Mouse (Mus musculus): ENCODE measurements at regions not wholly inside any gene's neighbourhood (a gene's known extent, or its start where the extent isn't known, plus 50 kb on each side); places are given as distances from the start of the nearest gene placed in this dataset.

DNA sequence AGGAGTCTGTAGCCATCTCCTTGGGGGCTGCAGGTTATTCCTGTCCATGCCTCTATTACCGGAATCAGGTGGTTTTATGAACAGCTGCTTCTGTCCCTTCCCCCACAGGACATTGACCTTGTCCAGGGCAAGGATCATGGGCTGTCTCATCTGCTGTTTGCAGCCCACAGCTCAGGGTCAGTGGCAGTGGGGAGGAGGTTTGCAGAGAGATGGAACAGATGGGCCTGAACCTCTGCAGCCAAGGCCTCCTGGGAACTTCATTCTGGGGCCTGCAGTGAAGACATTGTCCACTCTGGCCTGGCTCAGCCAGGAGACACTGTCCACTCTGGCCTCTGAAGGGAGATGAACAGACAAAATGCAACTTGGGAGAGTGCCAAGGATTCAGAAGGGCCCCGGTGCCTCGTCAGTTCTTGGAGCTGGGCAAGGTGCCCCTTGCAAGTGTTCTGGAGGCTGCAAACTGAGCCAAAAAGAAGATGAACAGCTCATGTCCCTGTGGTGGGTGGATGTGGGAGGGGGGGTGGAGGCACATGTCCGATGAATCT, 109.9 kb upstream of the Sdk2 start:
- DNase-seq (ENCODE audit: low read depth, low spot score), result no peak

DNA sequence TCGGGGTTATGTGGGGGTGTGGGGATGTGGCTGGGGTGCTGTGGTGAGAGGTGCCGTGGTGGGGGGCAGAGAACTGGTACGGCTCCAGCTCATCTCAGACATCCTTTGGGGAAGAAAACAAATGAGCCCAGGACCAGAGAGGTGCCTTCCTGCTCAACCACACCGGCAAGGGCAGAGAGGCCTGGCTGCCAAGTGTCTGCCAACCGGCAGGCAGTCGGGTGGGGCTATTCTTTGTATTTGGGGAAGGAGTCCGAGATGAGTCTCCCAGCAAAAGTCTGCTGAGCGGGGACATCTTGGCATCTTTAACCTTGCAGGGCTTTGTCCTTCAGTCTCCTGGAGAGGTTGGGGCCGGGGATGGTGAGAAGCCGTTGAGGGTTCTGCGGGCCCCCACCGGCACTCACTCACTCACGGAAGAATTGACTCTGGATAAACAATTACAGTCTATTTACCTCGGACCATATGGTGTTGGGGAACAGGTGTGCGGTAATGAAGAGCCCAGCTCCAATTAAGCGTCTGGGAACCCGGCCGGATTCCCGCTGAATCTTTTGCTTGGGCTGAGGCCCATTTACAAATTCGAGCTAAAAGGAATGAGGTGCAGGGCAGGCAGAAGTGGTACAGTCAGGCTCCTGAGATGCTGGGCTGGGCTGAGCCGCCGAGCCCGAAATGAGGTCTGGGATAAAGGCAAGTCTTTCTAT, 108.7 kb upstream of the Sdk2 start:
- no peak for DNase-seq (ENCODE audit: low read depth, low spot score)

DNA sequence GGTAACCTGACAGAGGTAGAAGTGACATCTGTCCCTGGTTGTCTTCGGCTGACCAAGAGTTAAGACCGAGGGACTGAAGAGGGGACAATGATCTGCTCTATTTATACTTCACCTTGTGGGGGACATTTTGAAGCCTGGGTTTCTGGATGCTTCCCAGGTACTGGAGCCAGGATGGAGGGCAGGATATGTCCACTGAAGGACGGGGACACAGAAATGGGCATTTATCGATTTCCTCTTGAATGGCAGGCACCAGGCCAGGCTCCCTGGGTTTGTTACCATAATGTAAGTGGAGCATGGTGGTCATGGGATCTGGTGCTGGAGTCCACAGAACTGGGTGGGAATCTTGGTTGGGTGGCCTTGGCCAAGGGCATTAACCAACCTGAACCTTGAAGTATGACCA, 108.0 kb upstream of the Sdk2 start:
- DNase-seq (ENCODE audit: low read depth, low spot score), result no peak

DNA sequence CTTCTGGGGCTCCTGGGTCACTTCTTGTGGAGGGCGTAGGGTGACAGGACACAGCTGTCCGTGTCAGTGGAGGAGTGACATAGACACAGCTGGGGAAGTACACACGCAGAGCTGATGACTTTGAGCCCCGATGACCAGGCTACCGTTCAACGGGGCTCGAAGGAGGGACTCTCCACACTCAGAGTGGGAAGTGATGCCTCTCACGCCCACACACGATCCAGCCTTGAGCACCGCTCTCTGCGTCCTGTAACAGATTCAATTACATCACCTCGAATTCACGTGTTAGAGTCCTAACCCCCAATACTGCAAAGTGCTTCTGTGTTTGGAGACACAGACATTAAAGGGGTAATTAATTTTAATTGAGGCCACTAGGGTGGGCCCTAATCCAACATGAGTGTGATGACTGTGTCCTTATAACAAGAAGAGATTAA, 101.4 kb upstream of the Sdk2 start:
- no peak for DNase-seq (ENCODE audit: low read depth, low spot score)

DNA sequence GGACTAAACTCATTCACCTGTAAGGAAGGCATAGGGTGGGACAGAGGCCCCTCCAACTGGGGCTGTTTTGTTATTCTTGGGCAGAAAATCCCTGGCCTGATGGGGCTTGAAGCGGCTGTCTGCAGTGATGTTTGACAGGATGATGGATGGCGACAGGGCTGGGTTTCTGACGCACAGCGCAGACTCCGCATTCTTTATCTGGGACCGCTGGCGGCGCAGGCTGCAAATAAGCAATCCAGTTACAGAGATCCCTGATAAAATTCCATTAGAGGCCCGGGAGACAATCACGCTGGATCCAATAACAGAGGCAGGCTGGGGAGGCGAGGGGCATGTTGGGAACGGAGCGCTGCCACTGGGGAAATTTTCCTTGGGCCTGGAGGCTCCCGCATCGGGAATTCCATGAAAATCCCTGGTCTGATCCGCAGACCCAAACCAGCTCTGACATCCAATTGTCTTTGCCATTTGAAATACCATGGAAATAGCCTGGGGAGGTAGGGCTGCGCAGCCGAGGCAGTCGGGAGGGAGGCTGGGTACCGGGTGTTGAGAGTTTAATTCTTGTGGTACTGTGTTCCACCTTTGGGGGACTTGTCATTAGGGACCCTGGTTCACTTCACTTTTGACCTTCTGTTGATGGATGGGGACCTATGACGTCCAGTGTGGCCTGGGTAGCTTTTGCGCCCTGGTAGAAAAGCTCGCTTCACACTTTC, 99.0 kb upstream of the Sdk2 start:
- DNase-seq (ENCODE audit: low read depth, low spot score), result no peak

DNA sequence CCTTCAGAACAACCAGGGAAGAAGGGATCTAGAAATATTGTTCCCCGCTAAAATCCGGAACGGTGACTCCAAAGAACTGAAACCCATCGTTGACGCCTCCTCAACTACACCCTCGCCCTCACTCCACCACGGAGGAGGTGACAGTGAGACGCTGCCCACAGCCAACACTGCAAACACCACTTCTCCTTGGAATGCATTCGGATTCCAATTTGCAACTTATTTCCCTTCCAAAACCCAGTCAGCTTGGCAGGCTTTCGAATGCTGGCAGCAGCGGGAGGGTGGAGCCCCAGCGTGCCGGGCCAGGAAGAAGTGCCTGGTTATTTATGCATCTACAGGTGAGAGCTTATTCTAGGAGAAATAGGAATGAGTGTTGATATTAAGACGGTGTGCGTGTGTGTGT, 85.9 kb upstream of the Sdk2 start:
- no peak for DNase-seq (ENCODE audit: low read depth, low spot score)

DNA sequence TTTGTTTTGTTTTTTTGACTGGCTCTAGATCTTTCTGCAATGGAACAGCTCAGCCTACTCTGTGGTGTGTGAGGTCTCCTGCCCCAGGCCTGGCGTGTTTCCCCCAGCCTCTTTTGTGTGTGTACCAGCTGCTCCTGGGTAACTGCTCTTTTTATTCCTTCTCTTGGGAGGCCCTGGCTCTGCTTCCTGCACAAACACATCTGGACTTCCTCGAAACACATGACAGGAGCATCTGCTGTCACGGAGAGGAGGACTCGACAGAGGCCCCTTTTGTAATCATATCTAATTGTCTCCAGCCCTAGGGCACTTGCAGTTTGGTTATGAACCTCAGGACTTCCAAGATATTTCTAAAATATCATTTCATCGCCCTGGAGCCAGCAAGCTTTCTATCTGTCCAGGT, 79.5 kb upstream of the Sdk2 start:
- DNase-seq (ENCODE audit: low read depth, low spot score), result no peak

DNA sequence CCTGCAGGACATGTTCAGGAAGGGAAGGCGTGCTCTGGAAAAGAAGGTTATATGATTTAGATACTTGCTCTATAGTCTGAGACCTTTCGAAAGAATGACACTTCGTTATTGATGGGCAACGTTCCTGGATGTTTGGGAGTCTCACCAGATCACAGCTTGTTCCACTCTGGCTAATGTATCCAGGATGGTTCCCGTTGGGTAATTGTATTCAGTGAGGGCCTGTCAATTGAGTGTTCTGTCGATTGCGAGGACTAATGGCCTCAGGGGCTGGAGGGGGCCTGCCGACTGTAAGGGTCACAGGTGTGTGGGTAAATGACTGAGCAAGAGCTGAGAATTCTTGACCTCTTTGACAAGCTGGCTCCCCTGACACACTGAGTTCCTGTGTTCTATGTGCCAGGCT, 62.4 kb upstream of the Sdk2 start:
- DNase-seq (ENCODE audit: low read depth, low spot score), result no peak

DNA sequence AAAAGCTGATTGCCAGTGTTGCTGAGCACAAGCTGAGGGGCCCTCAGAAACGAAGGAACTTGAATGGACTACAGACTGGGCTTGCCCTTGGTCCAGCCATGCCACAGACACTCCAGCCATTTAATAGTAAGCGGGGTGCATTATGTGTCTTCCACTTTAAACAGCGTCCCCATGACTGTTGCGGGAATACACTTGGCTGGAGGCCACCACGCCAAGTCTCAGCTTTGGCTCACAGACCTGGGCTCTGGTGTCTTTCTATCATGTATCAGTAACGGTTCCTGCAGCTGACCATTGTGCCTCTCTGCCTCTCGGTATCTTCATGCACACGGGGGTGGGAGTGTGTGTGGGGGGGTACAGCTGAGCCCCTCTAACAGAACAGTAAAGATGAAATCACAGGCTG, 62.0 kb upstream of the Sdk2 start:
- no peak for DNase-seq (ENCODE audit: low read depth, low spot score)

DNA sequence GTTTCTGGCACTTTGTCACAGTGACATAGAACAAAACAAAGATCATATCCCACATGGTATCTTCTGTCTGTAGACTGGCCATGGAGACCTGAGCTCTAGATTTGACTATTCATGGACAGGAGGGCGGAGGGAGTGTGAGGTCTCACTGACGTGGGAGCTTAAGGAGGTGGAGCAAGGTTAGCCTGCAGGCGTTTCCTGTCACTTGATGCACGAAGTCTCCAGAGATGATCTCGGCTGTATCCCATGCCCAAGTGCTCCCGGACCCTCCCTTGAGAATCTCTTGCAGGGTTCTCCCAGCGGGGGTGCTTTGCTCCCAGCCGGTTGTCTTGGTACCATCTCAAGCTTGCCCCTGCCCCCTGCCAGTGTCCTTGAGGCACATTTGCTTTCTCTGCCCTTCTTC, 60.6 kb upstream of the Sdk2 start:
- no peak for DNase-seq (ENCODE audit: low read depth, low spot score)

DNA sequence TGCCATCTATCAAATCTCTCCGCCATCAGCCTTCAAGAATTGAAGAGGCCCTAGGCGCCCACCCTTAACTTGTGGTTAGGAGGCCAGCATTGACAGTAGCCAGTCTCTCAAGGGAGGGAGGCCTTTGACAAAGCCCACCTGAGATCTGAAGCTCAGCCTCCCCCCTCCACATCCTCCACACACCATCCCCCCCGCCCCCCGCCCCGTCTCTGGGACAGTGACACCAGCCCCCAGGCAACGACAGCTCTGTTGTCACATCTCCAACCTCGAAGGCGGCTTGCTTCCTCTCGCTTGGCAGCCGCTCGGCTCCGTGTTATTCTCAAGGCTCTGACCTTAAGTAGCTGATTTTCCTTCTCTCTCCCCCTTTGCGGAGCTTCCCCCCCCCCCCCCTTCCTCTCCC, 55.3 kb upstream of the Sdk2 start:
- DNase-seq (ENCODE audit: low read depth, low spot score), result no peak

DNA sequence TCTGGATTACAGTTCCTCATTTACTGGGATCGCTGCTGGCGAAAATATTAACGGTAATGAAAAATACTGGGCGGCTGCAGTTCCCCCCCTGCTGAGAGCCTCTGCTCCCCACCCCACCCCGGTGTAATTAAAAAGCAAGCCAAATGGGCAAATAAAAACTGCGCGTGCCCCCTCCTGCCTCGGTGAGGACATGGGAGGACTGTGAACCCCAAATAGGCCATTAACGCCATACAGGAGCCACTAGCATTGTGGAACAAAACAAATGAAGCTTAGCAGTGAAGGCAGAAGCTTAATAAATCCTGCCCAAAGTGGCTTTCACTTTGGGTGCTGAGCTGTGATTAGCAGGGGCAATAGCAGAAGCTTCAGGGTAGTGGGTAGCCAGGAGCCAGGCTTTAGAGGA, 52.3 kb upstream of the Sdk2 start:
- no peak for DNase-seq (ENCODE audit: low read depth, low spot score)

Measured in embryo, embryonic 11.5 days (tissue).